Mouse (Mus musculus) layer of hippocampus, postnatal 10 days (tissue): ENCODE measurements around the gene Atxn1. TPM values are rescaled to one million over a fixed set of nuclear protein-coding genes. Genes with fewer than 3 reads are reported as not detected.

Experiments
- DNase-seq, 2 experiments: peaks; one replicate each; pipeline ENCODE4 v3.0.0; 2021; ENCODE audit warnings: low spot score in 2 of 2
- total RNA-seq, 2 experiments: library from RNA; stranded (reverse); gene quantifications; 2 replicates each; pipeline ENCODE4 v1.2.3; 2021

Atxn1 gene
- total RNA-seq, 2 experiments from 2014 or later = 90.8 to 94.3 TPM

DNA sequence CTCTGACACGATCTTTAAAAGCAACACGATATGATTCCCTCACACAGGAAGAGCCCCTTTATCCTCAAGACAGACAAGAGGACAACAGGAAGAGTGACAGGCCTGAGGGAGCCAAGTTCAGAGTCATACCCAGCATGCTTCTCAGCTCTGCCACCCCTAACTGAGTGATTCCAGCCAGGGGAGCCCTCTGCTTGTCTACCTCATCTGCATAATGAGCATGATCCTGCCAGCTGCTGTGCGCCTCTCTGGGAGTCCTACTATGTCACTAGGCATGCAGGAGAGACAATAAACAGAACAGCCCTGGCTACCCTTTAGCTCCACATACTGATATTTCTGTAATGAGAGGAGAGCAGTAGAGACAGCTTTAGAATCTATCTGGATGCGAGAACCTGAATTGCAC lies 228.6 kb downstream of the Atxn1 start:
- no peak for DNase-seq

DNA sequence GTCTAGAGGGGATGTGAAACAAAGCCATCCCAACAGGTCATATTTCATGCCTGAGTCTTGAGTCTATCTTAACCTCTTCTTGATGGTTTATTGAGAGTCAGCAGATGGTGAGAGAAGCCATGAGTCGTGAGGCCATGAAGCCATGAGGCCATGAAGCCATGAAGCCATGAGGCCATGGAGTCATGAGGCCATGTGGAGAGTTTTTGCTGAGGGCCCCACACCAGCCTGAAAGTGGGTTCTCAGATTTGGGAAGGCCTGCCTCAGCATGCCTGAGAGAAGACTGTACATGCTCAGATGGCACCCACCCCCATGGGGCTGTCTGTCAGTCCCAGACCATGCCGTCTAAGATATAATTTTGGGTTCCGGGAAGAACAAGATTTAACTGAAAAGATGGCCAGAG lies 229.0 kb downstream of the Atxn1 start:
- DNase-seq = no peak

DNA sequence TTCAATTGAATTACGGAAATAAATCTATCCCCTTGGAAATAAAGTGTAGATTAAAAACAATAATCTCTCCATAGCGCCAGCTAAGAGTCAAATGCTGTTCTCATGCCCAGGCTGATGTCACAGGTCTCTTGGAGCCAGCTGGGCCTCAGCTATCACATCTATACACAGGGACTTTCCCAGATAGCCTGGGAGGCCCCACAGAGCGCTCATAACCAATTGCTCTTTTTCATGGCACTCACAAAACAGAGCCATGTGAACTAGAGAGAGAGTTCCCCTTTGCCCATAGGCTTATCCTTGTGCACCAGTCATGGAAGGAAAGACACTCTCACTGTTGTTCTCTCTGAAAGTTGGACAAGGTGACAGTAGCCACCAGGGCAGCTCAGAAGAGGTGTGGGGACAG lies 230.3 kb downstream of the Atxn1 start:
- no peak for DNase-seq

DNA sequence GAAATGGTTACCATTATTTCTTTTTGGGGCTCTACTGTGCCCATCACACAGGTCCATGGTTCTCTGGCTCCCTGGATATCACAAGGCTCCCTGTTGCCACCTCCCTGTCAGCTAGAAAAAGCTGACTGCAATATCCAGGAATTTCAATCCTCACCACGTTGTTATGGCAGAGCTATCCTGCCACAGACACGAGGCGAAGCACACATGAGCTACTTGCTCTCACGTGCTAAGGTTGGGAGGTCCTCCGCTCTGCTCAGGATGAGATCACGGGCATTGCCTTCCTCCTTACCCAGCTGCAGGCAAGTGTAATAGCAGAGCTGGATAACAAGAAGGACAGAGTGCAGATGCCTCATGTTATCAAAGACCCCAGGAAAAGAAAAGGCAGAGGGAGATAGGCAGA lies 232.2 kb downstream of the Atxn1 start:
- no peak for DNase-seq

DNA sequence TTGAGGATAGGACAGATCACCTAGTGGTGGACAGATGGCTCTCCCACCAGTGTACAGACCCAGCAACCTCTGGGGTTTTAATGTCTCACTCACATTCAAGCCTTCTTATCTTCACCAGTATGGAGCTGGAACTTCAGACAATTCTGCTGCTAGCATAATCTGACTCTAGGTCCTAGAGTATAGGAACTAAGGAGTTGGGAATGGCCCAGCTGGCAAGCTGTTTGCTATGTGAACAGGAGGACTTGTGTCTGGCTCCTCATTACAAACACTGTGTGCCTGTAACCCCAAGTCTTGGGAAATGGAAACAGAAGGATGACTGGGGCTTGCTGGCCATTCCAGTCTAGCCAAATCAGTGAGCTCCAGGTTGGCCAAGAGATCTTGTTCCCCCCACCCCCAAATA lies 237.9 kb downstream of the Atxn1 start:
- DNase-seq = no peak

DNA sequence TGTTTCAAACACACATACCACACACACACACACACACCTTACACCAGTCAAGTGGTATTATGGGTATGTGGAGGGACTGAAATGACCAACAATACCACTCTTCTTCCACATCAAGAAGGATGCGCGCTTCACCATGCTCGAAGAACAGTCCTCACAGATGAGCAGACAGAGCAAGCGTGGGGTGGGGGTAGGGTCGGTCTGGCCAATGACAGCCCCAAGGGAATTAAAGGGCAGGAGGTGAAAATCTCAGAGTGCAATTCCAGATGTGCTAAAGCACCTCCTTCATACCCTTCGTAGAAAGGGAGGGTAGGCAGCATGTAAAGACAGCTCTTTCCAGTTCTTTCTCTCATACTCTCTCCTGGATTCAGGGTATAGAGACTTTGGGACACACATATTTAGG lies 238.6 kb downstream of the Atxn1 start:
- DNase-seq = no peak

DNA sequence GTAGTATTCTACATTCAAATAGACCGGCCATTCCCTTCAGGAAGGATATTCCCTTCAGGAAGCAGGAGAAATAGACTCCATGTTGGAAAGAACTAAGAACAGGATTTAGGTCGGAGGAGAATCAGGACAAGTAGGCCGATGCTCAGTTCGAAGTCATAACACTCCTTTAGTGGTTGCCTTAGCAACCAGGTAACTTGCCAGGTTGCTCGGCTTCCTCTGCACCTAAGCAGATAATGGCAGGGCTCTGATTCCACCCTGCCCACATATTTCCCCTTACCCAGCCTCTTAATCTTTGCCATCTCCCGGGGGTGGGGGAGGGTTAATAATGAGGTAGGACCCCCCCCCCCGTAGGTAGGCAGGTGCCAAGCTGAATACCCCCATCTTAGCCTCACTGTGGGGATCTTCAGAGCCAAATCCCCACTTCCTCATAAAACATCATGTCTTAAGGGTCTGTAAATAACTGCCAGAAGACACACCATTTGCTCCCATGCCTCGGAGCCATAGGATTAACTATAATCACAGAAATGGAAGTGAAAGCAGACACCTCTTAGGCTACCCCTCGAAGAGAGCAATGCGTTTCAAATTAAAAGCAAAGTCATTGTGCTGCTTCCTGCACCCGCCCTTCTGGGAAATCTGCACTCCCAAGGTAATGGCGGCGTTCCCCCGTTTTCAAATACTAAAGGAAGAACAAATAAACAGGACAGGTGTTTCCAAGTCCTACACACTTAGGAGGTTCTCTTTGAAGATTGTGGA lies 240.1 kb downstream of the Atxn1 start:
- no peak for DNase-seq

DNA sequence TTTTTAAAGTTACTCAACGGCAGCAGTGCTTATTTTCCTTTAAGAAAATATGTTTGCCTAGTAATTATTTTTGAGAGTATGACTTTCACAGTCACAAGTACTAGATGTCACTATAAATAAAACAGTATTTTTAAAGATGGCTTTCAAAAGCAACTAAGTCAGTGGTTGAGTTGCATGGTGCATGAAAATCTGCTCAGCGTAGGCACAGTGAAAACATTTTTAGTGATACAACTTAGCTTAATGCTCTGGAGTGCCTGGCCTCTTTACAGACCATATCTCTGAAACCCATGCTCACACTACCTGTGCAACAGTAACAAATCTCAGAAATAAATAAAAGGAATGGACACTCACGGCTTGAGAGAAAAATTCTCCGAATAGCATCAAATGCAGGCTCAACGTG lies 241.9 kb downstream of the Atxn1 start:
- DNase-seq = no peak

DNA sequence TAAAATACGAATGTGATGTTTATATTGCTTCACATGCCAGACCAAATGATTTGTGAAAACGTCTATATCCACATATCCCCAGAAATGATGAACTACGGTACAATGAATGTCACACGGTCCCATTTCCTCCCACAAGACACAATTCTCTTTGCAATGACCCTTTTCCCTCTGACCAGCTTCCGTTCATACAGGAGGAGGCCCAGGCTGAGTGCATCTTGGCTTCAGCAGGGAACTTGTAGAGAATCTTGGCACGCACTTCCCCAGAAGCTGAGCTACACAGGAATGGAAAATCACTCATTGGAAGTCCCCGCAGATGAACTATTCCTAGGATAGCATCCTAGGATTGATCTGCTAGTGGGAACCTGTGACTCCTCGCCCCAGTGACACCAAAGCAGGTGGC lies 243.2 kb downstream of the Atxn1 start:
- DNase-seq = no peak

DNA sequence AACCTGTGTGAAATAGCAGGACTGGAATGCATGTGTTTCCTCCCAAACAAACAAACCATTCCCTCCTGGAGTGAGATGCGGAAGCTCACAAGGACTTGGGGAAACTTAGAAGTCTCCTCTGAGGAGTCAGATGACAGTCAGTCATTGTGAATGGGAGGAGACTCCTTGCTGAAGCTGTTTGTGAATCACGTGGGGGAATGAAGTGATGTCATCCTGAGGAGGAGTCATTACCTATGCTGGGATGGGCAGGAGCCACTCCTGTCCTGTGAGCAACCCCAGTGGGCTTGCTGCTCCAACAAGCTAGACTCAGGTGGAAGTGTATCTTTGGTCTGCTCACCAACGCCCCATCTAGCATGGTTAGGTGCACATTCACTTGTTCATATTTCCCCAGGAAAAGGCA lies 246.0 kb downstream of the Atxn1 start:
- DNase-seq = no peak

DNA sequence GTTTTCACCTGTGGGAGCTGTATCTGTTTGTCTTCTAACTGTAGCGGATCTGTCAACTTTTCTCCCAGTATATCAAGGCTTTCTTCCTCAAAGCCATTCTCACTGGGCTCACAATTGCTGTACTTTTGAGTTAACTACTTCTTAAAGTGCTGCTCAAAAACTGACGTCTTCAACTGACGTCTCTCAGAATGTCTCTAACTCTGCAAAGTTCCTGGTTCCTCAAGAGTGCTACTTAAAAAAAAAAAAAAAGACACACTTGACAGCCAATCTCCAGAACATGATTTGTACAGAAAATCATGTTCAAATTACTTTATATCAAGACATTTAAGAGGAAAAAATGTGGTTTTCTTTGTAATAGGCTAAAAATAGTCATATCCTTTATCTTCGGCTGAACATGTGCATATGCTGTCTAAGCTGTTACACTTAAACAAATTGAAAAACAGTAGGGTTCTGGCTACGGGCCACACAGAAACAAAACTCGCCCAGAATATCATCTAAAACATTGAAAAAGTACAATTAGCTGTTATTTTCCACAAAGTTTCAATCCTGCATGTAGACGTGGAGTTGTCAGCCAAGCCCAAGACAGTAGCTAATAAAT lies 249.1 kb downstream of the Atxn1 start:
- DNase-seq = no peak

DNA sequence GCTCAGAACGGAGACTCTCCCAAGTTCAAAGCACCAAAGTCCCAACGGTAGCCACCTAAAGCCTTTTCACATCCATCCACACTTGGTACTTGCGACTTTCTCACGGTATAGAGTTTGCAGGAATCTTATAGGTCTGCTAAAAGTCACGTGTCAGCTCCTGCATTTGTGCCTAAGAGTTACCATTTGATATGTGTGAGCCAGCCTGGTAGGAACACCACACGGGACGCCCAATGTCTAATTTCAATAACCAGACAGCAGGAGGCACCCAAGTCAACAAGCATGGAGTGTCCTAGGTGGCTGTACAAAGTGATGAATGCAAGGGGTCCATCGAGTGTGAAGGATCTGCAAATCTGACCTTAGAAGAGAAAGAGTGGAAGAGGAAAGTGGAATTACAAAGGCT lies 254.8 kb downstream of the Atxn1 start:
- DNase-seq = no peak

DNA sequence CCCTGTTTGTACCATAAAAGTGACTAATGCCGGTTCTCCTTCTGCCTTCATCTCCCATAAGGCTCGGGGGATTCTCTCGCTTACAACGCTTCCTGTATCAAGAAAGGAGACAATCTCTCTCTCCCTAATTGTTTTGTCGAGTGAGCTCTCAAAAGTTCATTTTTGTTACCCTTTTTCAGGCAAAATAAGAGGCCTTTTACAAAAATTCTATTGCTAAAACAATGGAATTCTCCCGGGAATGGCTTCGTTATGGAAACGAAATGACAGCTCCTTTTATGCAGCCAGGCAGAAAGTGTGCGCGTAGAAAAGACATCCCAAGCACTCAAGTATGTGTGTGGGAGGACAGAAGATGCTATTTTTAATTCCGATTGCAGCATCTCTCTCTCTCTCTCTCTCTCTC lies 255.4 kb downstream of the Atxn1 start:
- no peak for DNase-seq

DNA sequence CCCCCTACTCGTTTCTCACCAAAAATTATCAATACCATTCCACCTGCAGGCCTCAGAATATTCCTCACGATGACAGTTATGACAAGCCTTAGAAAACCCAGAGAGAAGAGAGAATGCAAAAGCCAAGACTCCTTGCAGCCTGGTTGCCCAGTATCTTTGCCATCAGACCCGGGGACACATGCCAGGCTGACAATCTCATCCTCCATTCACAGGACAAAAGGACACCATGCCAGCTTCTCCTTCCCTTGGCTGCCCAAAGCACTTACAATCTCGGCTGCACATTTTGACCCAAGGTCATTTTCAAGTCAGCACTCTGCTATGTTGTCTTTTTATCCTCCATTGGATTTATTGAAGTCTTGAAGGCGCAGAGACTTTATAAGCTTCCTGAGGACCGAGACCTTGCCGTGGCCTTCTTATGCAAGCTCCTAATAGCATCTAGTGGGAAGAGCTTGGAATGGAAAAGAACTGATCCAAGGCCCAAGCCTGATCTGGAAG lies 263.5 kb downstream of the Atxn1 start:
- DNase-seq = no peak

DNA sequence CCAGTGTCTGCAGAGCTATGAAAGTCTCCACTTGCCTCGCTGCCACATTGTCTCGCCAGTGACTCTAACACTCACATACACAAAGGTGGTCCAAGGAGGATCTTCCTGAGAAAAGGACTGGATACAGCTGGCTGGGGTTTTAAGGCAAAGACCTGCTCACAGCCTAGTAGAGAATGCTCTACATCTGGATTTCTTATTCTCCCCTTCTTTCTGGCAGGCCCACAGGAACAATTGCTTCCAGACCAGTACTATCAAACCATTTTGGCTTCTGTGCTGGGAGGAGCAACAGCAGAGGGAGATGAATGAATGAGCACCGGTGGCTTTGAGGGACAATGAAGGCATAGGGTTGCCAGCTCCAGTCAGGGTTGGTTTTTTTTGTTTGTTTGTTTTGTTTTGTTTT lies 265.8 kb downstream of the Atxn1 start:
- no peak for DNase-seq

DNA sequence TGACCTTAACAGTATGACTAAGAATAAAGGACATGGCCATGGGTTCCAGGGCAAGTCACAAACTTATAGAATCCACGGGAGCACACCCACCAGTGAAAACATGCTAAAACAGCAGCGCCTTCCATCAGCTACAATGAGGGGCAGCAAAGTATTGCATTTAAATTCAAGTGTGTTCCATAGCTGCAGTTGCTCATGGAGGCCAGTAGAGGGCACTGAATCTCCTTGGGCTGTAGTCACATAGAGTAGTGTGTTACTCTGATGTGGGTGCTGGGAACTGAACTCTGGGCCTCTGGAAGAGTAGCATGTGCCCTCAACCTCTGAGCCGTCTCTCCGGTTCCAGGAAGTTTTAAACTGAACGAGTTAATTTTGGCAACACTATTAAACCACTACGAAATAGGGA lies 268.8 kb downstream of the Atxn1 start:
- no peak for DNase-seq

DNA sequence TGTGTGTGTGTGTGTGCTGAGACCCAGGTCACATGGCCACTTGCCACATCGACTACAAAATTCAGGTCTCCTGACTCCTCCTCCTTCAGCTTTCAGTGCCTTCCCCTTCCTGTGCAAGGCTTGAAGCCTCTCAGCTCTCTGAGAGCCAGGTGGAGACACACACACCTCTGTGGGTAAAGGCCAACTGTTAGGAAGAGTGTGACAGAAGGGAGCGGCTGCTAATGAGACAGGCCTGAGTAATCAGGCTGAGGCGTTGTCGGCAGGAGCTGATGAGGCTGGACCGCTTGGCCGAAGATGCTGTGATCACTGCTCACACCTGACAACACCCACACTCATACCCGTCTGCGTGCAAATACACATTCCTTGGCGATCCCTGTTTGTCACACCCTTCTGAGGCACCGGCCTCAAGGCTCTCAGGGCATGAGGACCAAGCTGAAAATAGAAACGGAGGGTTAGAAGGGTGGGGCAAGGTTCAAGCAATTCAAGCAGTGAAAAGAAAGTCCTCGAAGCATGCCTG lies 269.8 kb downstream of the Atxn1 start:
- no peak for DNase-seq

DNA sequence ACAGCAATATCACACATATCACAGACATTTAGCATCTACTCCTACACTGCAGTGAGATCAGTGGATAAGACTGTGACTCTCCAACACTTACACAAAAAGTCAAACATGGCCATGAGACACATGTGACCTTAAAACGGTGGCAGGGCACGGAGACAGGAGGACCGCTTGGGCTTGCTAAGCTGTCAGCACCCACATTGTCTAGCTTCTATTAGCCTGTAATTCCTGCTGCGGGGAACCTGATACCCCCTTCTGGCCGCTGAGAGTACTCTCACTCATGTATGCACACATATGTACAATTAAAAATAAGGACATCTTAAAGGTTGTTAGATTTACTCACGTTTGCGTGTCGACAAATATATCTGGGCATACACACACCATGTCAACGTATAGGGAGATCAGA lies 270.9 kb downstream of the Atxn1 start:
- no peak for DNase-seq

DNA sequence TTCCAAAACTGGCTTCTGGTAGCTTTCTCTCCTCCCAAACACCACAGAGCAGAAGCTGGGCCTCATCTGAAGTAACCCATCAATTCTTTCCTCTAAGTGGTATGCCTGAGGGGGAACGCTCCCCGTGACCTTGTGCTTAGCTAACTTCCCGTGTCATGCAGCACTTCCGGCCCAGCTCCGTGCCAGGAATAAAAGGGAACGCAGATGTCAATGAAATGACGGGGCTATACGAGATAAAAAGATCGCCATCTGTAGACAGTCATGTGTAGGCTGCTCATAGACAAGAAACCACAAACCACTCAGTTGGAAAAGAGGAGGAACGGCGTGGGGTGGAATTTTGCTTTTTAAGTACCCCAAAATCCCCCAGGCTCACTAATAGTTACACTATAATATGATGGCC lies 271.3 kb downstream of the Atxn1 start:
- DNase-seq = no peak

DNA sequence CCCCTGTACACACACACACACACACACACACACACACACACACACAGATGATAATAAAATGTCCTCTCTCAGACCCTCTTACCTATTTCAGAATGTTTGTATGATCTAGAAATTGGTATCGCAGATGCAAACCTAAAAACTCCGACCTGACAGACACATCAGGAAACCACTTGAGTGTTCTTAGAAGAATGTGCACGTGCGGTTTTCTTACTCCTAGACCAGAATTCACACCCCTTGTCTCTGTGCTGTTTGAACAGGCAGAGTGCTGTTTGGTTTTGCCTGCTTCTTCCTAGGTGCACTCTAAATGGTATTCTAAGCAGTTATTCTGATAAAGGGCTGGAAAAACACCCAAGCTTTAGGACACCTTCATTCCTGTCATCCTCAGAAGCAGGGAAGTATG lies 271.7 kb downstream of the Atxn1 start:
- no peak for DNase-seq

DNA sequence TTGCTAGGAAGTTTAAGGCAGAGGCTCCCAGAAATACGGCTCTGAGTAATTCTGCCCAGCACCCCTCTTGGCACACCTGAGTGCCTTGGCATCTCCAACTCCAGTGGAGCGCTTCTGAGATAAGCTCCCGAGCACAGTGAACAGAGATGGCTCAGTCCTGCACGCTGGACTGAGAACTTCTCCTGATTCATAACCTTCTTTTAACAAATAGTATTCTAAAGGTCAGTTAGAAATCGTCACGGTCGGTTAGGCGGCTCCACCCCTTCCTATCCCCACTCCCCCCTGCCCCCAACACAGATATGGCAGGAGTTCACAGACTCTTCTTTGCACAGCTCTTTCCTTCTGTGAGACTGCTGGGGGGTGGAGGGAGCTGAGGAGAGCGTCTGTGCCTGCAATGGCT lies 272.4 kb downstream of the Atxn1 start:
- DNase-seq = no peak

DNA sequence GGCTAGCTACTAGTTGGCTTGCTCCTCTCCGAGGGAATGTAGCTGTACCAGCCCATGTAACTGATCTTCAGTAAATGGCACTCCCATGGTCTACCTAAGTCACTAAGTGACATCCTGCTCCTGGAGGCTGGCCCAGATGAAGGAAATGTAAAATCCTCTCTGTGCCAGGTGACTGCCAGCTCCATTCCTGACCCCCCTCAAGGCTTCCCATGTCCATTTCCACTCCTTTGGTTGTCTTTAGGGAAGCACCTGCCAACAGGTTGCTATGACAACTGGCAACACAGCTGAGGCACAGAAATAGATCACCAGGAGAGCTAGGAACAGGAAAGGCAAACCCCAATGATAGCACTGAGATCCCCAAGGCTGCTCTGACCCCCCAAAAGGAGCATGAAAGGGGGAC lies 274.4 kb downstream of the Atxn1 start:
- DNase-seq = peak; percentile 22 to 36

DNA sequence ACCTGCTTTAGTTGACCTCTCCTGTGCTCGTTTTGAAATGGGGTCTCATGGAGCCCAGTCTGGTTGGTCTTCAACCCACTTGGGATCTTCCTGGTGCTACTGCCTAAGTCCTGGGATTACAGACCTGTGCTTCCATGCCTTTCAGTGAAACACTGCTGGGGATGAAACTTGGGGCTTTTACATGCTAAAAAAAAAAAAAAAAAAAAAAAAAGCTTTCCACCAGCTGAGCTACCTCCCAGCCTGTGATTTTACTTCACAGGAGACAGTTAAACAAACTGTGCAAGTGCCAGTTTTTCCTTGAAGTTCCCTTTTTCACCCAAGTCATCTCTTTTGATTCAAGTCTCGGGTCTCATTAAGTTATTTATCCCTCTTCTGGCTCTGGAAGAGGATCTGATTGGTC lies 275.9 kb downstream of the Atxn1 start:
- no peak for DNase-seq
